Mouse (Mus musculus): ENCODE measurements around the gene Rprd1b. TPM values are rescaled to one million over a fixed set of nuclear protein-coding genes. Genes with fewer than 3 reads are reported as not detected.
"Not testable (repeated sequence)": the region's sequence is repeated elsewhere in the genome, so short reads cannot be mapped to it uniquely, and the experiment has no call there.

The Rprd1b gene
- total RNA-seq, 4 experiments from 2014 or later, result 25.3 to 30.1 (median 28.6) TPM

DNA sequence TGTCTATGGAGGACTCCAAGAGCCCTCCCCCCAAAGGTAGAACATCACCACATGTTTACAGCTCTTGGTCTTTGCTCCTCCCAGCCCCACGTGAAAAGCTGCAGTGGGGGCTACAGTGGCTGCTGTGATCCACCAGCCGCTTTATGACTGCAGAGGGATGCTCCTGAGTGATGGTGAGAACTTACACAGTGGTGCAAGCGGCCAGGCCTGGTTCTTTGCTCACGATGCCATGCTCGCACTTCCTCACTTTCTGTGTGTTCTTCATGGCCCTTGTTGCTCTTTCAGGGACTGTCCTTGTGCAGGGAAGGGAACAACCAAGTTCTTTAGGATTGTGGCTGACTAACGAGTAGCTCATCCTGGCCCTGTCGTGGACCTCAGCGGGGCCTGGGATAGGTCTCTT is 15.2 kb downstream of the Rprd1b start:
- DNase-seq (ENCODE audit: low spot score), result no peak

DNA sequence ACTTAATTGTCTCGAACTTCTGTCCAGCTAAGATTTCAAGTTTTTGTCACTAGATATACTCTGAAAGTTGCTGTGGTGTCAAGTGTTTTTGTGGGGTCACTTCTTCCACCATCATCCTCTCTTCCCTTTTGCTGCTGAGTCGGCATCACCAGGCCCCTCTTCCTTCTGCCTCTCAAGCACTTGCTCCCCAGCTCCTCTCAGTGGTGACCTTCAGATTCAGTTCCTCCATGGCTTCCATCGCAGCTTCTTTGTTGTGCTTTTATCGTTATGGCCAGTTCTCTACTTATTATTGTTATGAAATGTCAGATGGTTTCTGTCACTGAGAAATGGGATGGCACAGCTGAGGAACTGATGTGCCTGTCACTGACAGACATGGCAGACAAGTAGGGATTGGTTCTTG is 17.9 kb downstream of the Rprd1b start:
- no peak for DNase-seq (ENCODE audit: low spot score)

GRCm38 (mm10) chr2:158047903-158048302 is 19.6 kb downstream of the Rprd1b start:
- DNase-seq (ENCODE audit: low spot score), result peak; percentile 66

DNA sequence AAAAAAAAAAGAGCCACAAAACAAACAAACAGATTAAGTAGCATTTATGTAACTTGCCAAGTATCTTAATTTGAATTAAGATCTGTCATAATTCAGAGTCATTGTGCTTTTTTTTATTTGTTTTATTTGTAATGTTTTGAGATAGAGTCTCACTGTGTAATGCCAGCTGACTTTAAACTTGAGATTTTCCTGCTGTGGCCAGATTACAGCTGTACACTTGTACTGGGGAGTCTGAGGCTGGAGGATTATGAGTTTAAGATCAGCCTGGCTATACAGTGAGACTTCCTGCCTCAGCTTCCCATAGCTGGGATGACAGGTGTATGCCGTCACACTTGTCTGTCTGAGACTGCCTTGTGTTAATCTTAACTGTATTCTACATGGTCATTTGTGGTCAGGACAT is 20.4 kb downstream of the Rprd1b start:
- no peak for DNase-seq (ENCODE audit: low spot score)

GRCm38 (mm10) chr2:158050116-158050515 is 21.8 kb downstream of the Rprd1b start:
- DNase-seq (ENCODE audit: low spot score), result no peak

DNA sequence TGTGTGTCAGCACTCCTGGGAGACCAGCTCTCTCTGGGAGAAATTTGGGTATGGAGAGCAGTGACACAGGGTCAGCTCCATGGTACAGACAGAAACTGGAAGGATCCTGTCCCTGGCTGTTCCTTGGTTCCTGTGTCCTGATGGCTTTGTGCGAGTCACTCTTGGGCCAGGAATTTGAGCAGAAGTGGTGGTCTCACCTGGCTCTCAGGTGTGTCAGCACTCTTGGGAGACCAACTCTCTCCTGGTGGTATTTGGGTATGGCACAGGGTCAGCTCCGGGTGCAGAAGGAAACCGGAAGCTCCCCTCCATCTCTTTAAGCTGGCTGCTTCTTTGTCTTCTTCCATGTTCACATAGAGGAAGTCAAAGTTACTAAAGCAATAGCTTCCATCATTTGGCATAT is 26.3 kb downstream of the Rprd1b start:
- no peak for DNase-seq (ENCODE audit: low spot score)

DNA sequence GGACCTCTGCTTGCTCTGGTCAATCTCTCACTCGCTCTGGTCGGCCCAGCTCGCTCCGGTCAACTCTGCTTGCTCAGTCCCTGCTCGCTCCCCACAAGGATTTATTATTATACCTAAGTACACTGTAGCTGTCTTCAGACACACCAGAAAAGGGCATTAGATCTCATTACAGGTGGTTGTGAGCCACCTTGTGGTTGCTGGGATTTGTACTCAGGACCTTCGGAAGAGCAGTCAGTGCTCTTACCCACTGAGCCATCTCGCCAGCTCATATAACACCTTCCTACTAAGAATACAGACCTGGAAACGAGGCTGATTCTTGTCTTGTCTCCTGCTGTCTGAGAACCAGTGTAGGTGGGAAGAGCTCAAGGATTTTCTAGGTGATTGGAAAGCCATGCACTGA is 27.1 kb downstream of the Rprd1b start:
- not testable (repeated sequence) for DNase-seq (ENCODE audit: low spot score)

- no peak for DNase-seq (ENCODE audit: low spot score)
These were observed 28.7 kb downstream of the Rprd1b start for GRCm38 (mm10) chr2:158057030-158057429.

DNA sequence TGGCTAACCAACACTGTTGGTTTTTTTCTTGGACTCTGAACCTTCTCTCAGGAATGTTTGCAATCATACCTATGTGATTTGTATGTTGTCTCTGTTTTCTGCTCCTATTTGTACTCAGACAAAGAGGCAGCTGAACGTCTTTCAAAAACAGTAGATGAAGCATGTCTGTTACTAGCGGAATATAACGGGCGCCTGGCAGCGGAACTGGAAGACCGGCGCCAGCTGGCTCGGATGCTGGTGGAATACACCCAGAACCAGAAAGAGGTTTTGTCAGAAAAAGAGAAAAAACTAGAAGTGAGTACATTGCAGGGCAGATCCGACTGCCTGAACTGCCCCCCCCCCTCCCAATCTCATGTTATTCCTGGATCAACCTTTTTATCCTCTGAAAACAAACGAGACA is 30.2 kb downstream of the Rprd1b start:
- peak; percentile 37 for DNase-seq (ENCODE audit: low spot score)

GRCm38 (mm10) chr2:158059666-158060105 is 31.4 kb downstream of the Rprd1b start:
- no peak for DNase-seq (ENCODE audit: low spot score)

DNA sequence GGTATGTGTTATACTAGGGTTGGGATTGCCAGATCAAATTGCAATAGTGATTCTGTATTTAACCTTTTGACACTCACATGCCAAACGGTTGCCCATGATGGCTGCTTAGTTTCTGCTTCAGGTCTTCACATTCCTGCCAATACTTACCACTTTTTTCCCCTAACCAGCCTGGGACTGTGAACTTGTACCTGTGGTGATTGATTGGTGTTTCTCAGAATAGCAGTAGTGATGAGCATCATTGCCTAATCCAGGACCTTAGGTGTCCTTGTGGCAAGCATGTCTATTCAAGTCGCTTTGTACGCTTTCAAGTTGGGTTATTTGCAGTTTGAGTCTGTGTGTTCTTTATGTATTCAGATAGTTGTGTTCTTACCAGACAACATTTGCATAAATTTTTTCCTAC is 34.7 kb downstream of the Rprd1b start:
- no peak for DNase-seq (ENCODE audit: low spot score)

GRCm38 (mm10) chr2:158064571-158065048 is 36.3 kb downstream of the Rprd1b start:
- peak; percentile 42 for DNase-seq (ENCODE audit: low spot score)

- no peak for DNase-seq (ENCODE audit: low spot score)
These were observed 36.8 kb downstream of the Rprd1b start for GRCm38 (mm10) chr2:158065064-158065463.

DNA sequence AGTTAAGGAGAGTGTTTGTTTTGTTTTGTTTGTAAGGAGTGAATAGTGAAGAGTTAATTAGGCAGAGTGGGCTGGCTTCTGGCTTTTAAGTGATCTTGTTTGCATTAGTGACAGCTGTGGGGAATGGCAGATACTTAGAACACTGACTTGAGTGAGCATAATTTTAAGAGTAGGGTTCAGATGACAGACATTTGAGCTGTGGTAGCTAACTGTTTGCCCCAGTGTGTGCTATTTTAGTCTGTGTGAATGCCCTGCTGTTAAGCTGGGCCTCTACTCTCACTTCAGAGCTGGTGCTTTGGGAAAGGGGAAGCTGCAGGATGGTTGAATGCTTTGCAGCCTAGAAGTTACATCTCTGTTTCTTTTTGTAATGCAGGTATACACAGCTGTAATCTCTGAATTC is 38.2 kb downstream of the Rprd1b start:
- no peak for DNase-seq (ENCODE audit: low spot score)

DNA sequence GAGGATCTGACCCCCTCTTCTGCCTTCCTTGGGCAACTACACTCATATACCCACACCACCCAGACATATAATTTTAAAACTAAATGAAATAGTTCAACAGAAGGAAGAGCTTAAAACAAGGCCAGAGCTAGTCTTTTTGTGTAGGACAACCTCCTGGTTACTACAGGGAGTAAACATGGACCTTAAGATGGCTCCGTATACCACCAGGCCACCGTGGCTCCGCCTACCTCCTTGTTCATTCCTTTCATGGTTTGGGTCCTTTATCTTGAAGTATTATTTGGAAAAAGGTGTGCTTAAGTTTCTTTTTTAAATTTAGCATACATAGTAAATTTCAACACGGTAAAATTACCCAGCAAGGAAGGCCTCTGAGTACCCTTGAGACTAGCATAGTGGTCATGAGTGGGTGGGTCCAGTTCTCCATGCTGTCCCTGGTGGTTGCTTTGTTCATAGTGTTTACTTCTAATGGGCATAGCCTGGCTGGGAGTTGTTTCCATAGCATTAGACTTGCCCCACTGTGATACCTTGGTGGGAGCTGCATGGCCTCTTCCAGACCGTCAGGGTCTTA is 39.0 kb downstream of the Rprd1b start:
- no peak for DNase-seq (ENCODE audit: low spot score)

GRCm38 (mm10) chr2:158068444-158068971 is 40.2 kb downstream of the Rprd1b start:
- no peak for DNase-seq (ENCODE audit: low spot score)

DNA sequence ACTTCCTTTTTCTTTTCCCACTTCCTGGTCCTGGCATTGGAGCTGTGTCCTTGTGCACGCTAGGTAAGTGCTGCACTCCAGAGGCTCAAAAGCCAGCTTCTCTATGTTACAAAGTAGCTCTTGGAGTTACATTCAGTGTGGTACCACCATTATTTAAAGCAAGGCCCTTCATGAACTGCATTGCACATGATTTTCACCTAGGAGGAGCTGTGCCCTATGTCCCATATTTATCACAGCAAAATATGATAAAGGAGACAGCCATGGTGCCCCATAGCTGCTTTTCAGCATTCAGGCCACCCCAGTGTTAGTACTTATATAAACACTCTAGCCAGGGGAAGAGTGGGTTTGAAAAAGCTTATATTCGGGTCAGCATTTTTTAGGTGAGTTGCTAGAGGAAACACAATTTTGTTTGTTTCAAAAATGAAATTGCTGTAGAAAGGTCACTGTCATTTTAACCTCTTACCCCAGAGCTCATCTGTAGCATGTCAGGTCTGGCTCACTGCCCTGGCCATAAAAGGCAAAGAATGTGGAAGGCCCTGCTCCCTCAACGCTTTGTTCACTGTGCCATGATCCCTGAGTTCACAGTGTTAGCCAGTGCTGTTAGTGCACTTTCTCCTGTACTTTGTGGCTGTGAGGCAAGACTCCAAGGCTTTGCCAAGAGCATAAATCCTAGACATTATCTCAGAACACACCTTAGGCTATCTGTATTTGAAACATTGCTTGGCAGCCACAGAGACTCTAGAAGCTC is 42.8 kb downstream of the Rprd1b start:
- no peak for DNase-seq (ENCODE audit: low spot score)

GRCm38 (mm10) chr2:158071633-158071995 is 43.3 kb downstream of the Rprd1b start:
- DNase-seq (ENCODE audit: low spot score), result no peak

- no peak for DNase-seq (ENCODE audit: low spot score)
These were observed 46.5 kb downstream of the Rprd1b start for GRCm38 (mm10) chr2:158074835-158075234.

DNA sequence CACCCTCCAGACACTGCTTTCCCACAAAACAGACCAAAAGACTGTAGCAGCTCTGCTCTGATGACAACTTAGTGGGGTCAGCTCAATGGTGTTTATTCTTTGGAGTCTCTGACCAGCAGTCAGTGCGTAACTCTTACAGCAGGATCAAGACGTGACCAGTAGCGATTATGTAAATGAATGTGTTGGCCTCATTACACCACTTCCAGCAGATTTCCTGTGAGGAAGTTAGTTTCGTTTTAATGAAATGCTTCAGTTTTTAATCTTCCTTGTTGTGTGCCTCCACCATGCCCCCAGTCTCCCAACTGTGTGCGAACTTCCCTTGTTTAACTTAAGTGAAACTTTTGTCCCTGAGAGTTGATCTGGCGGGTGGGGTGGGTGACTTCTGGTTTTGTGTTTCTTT is 48.4 kb downstream of the Rprd1b start:
- DNase-seq (ENCODE audit: low spot score), result no peak

DNA sequence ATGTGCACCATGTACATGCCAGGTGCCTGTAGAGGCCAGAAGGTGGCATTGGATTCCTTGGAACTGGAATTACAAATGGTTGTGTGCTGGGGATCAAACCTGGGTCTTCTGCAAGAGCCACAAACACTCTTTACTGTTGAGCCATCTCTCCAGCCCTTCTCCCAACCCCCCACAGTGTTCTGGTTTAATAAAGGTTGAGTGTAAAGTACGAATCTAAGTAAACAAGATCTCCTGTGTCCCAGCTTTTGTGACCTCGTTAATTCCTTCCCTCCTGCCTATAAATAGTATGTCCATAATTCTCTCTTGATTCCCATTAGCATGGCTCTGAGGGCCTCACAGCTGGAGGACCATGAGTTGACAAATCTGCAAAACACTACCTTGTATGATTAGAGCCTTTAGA is 49.7 kb downstream of the Rprd1b start:
- no peak for DNase-seq (ENCODE audit: low spot score)

DNA sequence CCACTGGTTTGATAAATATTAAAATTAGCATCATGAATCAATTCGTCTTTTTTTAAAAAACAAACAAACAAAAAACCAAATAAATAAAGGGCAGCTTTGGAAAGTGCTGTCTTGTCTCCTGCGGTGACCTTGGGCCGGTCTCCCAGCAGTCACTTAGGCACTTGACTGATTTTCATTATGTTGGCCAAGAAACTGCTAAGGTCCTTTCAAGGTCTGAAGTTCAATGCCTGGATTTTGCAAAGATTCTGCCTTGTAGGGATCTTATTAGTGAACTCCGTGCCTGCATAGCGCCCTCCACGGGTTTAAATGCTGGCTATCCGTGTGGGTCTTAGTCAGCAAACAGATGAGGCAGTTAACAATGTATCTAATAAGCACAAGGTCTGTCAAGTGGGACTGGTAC is 50.7 kb downstream of the Rprd1b start:
- DNase-seq (ENCODE audit: low spot score), result no peak

GRCm38 (mm10) chr2:158079843-158080395 is 51.6 kb downstream of the Rprd1b start:
- no peak for DNase-seq (ENCODE audit: low spot score)
